Mouse (Mus musculus): ENCODE data around the gene Atg7. TPM values are rescaled to one million over a fixed set of nuclear protein-coding genes. Genes with fewer than 3 reads are reported as not detected.

Atg7 gene
- polyA plus RNA-seq, 1 experiment = 16.8 TPM

GRCm38 (mm10) chr6:114724351-114724750 is 81.5 kb downstream of the Atg7 start:
- no peak for DNase-seq (ENCODE audit: low read depth, low spot score)
- 79% methylated on average over 7 of the region's 7 CpGs for WGBS

GRCm38 (mm10) chr6:114725147-114725575 is 82.3 kb downstream of the Atg7 start:
- 83% methylated on average over 8 of the region's 8 CpGs for WGBS
- no peak for DNase-seq (ENCODE audit: low read depth, low spot score)

- 85% methylated on average over 11 of the region's 11 CpGs for WGBS
- DNase-seq (ENCODE audit: low read depth, low spot score) = no peak
Observed at GRCm38 (mm10) chr6:114726681-114727080, 83.8 kb downstream of the Atg7 start.

GRCm38 (mm10) chr6:114733156-114733555 is 90.3 kb downstream of the Atg7 start:
- no peak for DNase-seq (ENCODE audit: low read depth, low spot score)
- 63% methylated on average over 5 of the region's 5 CpGs for WGBS

GRCm38 (mm10) chr6:114733681-114734080 is 90.8 kb downstream of the Atg7 start:
- no peak for DNase-seq (ENCODE audit: low read depth, low spot score)
- 80% methylated on average over 3 of the region's 3 CpGs for WGBS

- WGBS = 86% methylated on average over 3 of the region's 3 CpGs
- no peak for DNase-seq (ENCODE audit: low read depth, low spot score)
Observed at GRCm38 (mm10) chr6:114735054-114735453, 92.2 kb downstream of the Atg7 start.

- DNase-seq (ENCODE audit: low read depth, low spot score) = no peak
- WGBS = 93% methylated on average over 9 of the region's 9 CpGs
Observed at GRCm38 (mm10) chr6:114736355-114736754, 93.5 kb downstream of the Atg7 start.

GRCm38 (mm10) chr6:114737181-114737580 is 94.3 kb downstream of the Atg7 start:
- 95% methylated on average over 11 of the region's 11 CpGs for WGBS
- no peak for DNase-seq (ENCODE audit: low read depth, low spot score)

- 34% methylated on average over 46 of the region's 46 CpGs for WGBS
- no peak for DNase-seq (ENCODE audit: low read depth, low spot score)
Observed at GRCm38 (mm10) chr6:114737931-114738759, 95.2 kb downstream of the Atg7 start.

GRCm38 (mm10) chr6:114738760-114739112 is 95.8 kb downstream of the Atg7 start:
- 83% methylated on average over 4 of the region's 4 CpGs for WGBS
- no peak for DNase-seq (ENCODE audit: low read depth, low spot score)

GRCm38 (mm10) chr6:114742209-114743003 is 99.5 kb downstream of the Atg7 start:
- no peak for DNase-seq (ENCODE audit: low read depth, low spot score)
- WGBS = 86% methylated on average over 12 of the region's 12 CpGs

- WGBS = 86% methylated on average over 8 of the region's 8 CpGs
- no peak for DNase-seq (ENCODE audit: low read depth, low spot score)
Observed at GRCm38 (mm10) chr6:114743126-114743525, 100.2 kb downstream of the Atg7 start.

GRCm38 (mm10) chr6:114743845-114744244 is 100.9 kb downstream of the Atg7 start:
- no peak for DNase-seq (ENCODE audit: low read depth, low spot score)

GRCm38 (mm10) chr6:114746439-114746974 is 103.6 kb downstream of the Atg7 start:
- WGBS = 84% methylated on average over 7 of the region's 7 CpGs
- DNase-seq (ENCODE audit: low read depth, low spot score) = no peak

More at GRCm38 (mm10) chr6:114743845-114744244, 100.9 kb downstream of the Atg7 start:
- 90% methylated on average over 2 of the region's 2 CpGs for WGBS

- DNase-seq (ENCODE audit: low read depth, low spot score) = no peak
- WGBS = 81% methylated on average over 3 of the region's 3 CpGs
Observed at GRCm38 (mm10) chr6:114748419-114748818, 105.5 kb downstream of the Atg7 start.

- DNase-seq (ENCODE audit: low read depth, low spot score) = no peak
- 94% methylated on average over 3 of the region's 3 CpGs for WGBS
Observed at GRCm38 (mm10) chr6:114748882-114749281, 106.0 kb downstream of the Atg7 start.

- DNase-seq (ENCODE audit: low read depth, low spot score) = no peak
Observed at GRCm38 (mm10) chr6:114758795-114759194, 115.9 kb downstream of the Atg7 start.

GRCm38 (mm10) chr6:114766314-114766713 is 123.4 kb downstream of the Atg7 start:
- WGBS = 91% methylated on average over 6 of the region's 6 CpGs
- no peak for DNase-seq (ENCODE audit: low read depth, low spot score)

More at GRCm38 (mm10) chr6:114758795-114759194, 115.9 kb downstream of the Atg7 start:
- 82% methylated on average over 7 of the region's 7 CpGs for WGBS

- 74% methylated on average over 2 of the region's 2 CpGs for WGBS
- DNase-seq (ENCODE audit: low read depth, low spot score) = no peak
Observed at GRCm38 (mm10) chr6:114767710-114768109, 124.8 kb downstream of the Atg7 start.

- DNase-seq (ENCODE audit: low read depth, low spot score) = no peak
- 87% methylated on average over 2 of the region's 2 CpGs for WGBS
Observed at GRCm38 (mm10) chr6:114770337-114770736, 127.4 kb downstream of the Atg7 start.

All from large intestine, adult 2 months (tissue).